Mouse (Mus musculus) cerebellum, adult 8-10 months (tissue): ENCODE results near the gene Vmn1r129.
"Not testable (repeated sequence)": the region's sequence is repeated elsewhere in the genome, so short reads cannot be mapped to it uniquely, and the experiment has no call there.

Experiments
- DNase-seq: peaks from one replicate; pipeline ENCODE4 v3.0.0; 2022

The Vmn1r129 gene

DNA sequence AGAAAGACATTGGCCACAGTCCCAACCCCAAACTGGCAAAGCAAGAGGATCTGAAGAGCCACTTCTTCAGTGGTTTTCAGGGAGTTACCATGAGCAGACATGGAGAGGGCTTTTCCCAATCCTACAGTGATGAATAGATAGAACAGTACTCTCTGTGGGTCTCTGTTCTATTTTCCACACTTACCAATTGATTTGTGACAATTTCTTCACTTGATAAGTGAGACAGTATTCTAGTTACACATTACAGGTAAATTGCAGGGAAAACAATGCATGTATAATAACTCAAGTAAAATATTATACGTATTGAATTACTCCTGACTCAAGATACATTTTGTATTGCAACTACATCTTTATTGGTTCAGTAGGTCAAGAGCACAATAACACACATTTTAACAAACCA lies at the start of gene Vmn1r129:
Gene Vmn1r129 (minus strand): TSS at position 101 of the 400 bp plus-strand sequence.
- not testable (repeated sequence) for DNase-seq

DNA sequence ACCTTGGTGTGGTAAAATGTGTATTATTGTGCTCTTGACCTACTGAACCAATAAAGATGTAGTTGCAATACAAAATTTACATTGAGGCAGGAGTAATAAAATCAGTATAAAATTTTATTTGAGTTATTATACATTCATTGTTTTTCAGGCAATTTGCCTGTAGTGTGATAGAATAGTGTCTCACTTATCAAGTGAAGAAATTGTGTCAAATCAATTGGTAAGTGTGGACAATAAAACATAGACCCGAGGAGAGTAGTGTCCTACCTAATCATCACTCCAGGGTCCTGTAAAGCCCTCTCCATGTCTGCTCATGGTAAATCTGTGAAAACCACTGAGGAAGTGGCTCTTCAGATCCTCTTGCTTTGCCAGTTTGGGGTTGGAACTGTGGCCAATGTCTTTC lies 12.0 kb downstream of the Vmn1r129 start, which contains the start of gene Vmn1r128:
Gene Vmn1r128 (plus strand): TSS at position 301 of the 400 bp plus-strand sequence.
- not testable (repeated sequence) for DNase-seq

DNA sequence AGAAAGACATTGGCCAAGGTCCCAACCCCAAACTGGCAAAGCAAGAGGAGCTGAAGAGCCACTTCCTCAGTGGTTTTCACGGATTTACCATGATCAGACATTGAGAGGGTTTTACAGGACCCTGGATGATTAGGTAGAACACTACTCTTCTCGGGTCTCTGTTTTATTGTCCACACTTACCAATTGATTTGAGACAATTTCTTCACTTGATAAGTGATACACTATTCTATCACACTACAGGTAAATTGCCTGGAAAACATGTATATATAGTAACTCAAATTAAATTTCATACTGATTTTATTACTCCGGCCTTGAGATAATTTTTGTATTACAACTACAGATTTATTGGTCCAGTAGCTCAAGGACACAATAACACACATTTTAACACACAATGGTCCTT lies 41.3 kb downstream of the Vmn1r129 start, which contains the start of gene Vmn1r127:
Gene Vmn1r127 (minus strand): TSS at position 101 of the 400 bp plus-strand sequence.
- not testable (repeated sequence) for DNase-seq
